In the genomic region with DNA sequence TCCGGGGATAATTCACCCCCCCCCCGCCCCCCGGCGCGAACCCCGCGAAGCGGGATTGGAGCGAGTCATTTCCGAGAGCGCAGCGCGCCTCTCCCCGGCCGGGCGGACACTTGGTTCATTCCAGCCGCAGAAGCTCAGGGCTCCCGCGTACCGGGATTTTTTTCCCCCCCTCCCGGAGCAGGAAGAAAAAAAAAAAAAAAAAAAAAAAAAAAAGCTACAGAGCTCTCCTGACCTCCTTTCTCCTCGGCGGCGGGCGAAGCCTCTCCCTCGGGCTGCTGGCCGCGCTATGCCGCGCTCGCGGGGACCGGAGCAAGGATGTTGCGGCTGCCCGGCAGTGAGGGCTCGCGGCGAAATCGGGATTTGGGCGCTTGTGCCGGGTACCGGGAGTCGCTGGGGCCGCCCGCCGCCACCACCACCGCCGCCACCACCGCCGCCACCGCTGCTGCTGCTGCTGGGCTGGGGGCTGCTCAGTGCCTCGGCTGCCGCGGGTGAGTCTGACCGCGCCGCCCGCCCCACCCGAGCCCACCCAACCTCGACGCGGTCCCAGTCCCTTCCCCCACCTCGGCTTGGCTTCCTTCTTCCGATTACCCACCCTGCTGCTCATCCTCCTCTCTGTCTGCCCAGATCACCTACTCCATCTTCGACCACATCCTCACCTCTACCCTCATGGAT, we compare ENCODE assay signal across 9 mouse cellular contexts. TPM values are rescaled to one million over a fixed set of nuclear protein-coding genes. Genes with fewer than 3 reads are reported as not detected.
DNase-seq lines count a peak whose midpoint lies in the region; ATAC-seq and TF ChIP-seq lines count a peak whose summit lies in the region.
"Had no signal": no experiment of that assay in that cellular context is flagged by ENCODE, and none has a peak within 500 bp of the region (broad histone marks: within the 10 kb centered on the region; RNA-seq: fewer than 3 reads in every experiment).

A gene (plus strand): TSS at position 74 of the 672 bp plus-strand sequence.

- no peak for TF ChIP-seq EP300 in heart, postnatal 0 days (IDR thresholded peaks at IDR 0.05; ENCODE audit: low read depth)

- peaks cover 65% of the 10 kb centered on the region for H3K27me3 ChIP-seq in heart, postnatal 0 days (ENCODE audit: control insufficient read depth, insufficient read depth, low read length)
- no peaks in the 10 kb centered on the region for H3K27me3 ChIP-seq in forebrain, postnatal 0 days (ENCODE audit: insufficient read depth, low read length)

- under 1% methylated on average over 51 of the region's 65 CpGs for WGBS in heart, postnatal 0 days
- WGBS in forebrain, postnatal 0 days = 3% methylated on average over 55 of the region's 65 CpGs

- peak within 1 kb of the TSS; percentile 50 for H3K4me2 ChIP-seq in heart, postnatal 0 days (ENCODE audit: low read depth, low read length)
- peak within 1 kb of the TSS; percentile 73 for H3K4me2 ChIP-seq in forebrain, postnatal 0 days (ENCODE audit: low read depth)

- H3K36me3 ChIP-seq in heart, postnatal 0 days (replicated peaks; ENCODE audit: control insufficient read depth, insufficient read depth, low read length) = no peaks in the 10 kb centered on the region
- no peaks in the 10 kb centered on the region for H3K36me3 ChIP-seq in forebrain, postnatal 0 days (ENCODE audit: insufficient read depth)

- no peak within 1 kb of the TSS for H3K27ac ChIP-seq in heart, postnatal 0 days (ENCODE audit: low read depth)
- H3K27ac ChIP-seq in forebrain, postnatal 0 days (ENCODE audit: low read depth, low read length) = peak within 1 kb of the TSS; percentile 80

- no peaks in the 10 kb centered on the region for H3K9me3 ChIP-seq in heart, postnatal 0 days (replicated peaks; ENCODE audit: control insufficient read depth, low read length)
- H3K9me3 ChIP-seq in forebrain, postnatal 0 days (ENCODE audit: low read length) = no peaks in the 10 kb centered on the region

- H3K4me1 ChIP-seq in heart, postnatal 0 days (ENCODE audit: control insufficient read depth, insufficient read depth) = no peaks in the 10 kb centered on the region
- H3K4me1 ChIP-seq in forebrain, postnatal 0 days (ENCODE audit: insufficient read depth) = peaks cover 2% of the 10 kb centered on the region; the same call in 1 of the 2 replicates

- H3K9ac ChIP-seq in heart, postnatal 0 days (replicated peaks; ENCODE audit: low read depth, low read length) = no peak within 1 kb of the TSS
- peak within 1 kb of the TSS; percentile 78 for H3K9ac ChIP-seq in forebrain, postnatal 0 days

- no peak for ATAC-seq in heart, postnatal 0 days (ENCODE audit: insufficient read depth, low read depth)
- peak; percentile 24; the same call in 1 of the 2 replicates for ATAC-seq in forebrain, postnatal 0 days

- intact Hi-C loops in heart, postnatal 10 days (cut with DNase I) = no loop called here
- intact Hi-C loops in left cerebral cortex, postnatal 10 days (cut with DNase I) = loop anchor here (5.0 to 10.0 kb wide), 2 partner anchors 451 to 613 kb away; no protein-coding TSS in a partner anchor

- H3K4me3 ChIP-seq in heart, postnatal 0 days (ENCODE audit: low read depth, low read length) = peak within 1 kb of the TSS; percentile 34
- H3K4me3 ChIP-seq in forebrain, postnatal 0 days (ENCODE audit: low read depth, low read length) = peak within 1 kb of the TSS; percentile 77

- DNase-seq in heart, postnatal 0 days (ENCODE audit: low spot score) = no peak
- DNase-seq in heart, postnatal 10 days = no peak
- DNase-seq in cerebellum, adult 18-20 months = peak; percentile 72 to 78
- peak; percentile 88 for DNase-seq in forebrain, postnatal 0 days
- peak; percentile 67 to 82 for DNase-seq in left cerebral cortex, postnatal 10 days (ENCODE audit: extremely low spot score in 1 of 2, low spot score in 2 of 2)
- peak; percentile 48 for DNase-seq in retina, adult 2 months (ENCODE audit: low read depth, low spot score)
- DNase-seq in gastrocnemius, postnatal 4 days (ENCODE audit: low spot score in 2 of 2) = no peak
- DNase-seq in ovary, postnatal 14 days (ENCODE audit: low spot score) = no peak

- no peak for TF ChIP-seq CTCF in heart, postnatal 0 days (IDR thresholded peaks at IDR 0.05; ENCODE audit: low read depth)
- TF ChIP-seq CTCF in forebrain, postnatal 0 days (IDR thresholded peaks at IDR 0.05; ENCODE audit: low read depth) = no peak

RNA-seq across cellular contexts. Expression of the gene that starts here (rescaled TPM):
- total RNA-seq in heart, postnatal 0 days (2014; rRNA removed; ENCODE audit: low replicate concordance) = 0.04 TPM in 1 of 2 replicates, not detected in the other
- polyA plus RNA-seq in heart, postnatal 0 days (2015; fragmentation: Nextera tagmentation; extraction: Ambion mirVana) = 0.01 TPM in 1 of 2 replicates, not detected in the other
- under 1 TPM; 0.15 to 0.22 TPM for total RNA-seq in heart, postnatal 10 days (2021)
- total RNA-seq in forebrain, postnatal 0 days (2014; rRNA removed) = 24.3 and 35.8 TPM in 2 replicates
- 3.8 and 5.5 TPM in 2 replicates for polyA plus RNA-seq in forebrain, postnatal 0 days (2015; fragmentation: Nextera tagmentation; extraction: Ambion mirVana)
- 10 to 100 TPM; 63.8 to 65.5 TPM for total RNA-seq in left cerebral cortex, postnatal 10 days (2021)
- under 1 TPM; 0.36 to 0.52 TPM for total RNA-seq in gastrocnemius, postnatal 4 days (2021)
- total RNA-seq: MEL had no signal

Comparison
In these comparisons a context has a peak if more than half of its experiments do, and no peak if none do; other contexts are left out.
1. RNA of the gene that starts here (total RNA-seq): 63.8 to 65.5 TPM in left cerebral cortex, postnatal 10 days and 24.3 to 35.8 TPM in forebrain, postnatal 0 days; 0.36 to 0.52 TPM in gastrocnemius, postnatal 4 days, 0.15 to 0.22 TPM in heart, postnatal 10 days and 0.04 TPM in heart, postnatal 0 days; every median in the first group is over 10 times any median in the second.
2. DNase-seq: peak in cerebellum, adult 18-20 months (2 of 2), forebrain, postnatal 0 days (single experiment), left cerebral cortex, postnatal 10 days (2 of 2) and retina, adult 2 months (single experiment); none in heart, postnatal 0 days (single experiment), heart, postnatal 10 days (0 of 2), gastrocnemius, postnatal 4 days (0 of 2) and ovary, postnatal 14 days (single experiment).